Mouse (Mus musculus) lung, postnatal 10 days (tissue): ENCODE measurements at regions not wholly inside any gene's neighbourhood (a gene's known extent, or its start where the extent isn't known, plus 50 kb on each side); places are given as distances from the start of the nearest gene placed in this dataset.

Experiments used
- DNase-seq: peaks from one replicate; pipeline ENCODE4 v3.0.0; 2021

DNA sequence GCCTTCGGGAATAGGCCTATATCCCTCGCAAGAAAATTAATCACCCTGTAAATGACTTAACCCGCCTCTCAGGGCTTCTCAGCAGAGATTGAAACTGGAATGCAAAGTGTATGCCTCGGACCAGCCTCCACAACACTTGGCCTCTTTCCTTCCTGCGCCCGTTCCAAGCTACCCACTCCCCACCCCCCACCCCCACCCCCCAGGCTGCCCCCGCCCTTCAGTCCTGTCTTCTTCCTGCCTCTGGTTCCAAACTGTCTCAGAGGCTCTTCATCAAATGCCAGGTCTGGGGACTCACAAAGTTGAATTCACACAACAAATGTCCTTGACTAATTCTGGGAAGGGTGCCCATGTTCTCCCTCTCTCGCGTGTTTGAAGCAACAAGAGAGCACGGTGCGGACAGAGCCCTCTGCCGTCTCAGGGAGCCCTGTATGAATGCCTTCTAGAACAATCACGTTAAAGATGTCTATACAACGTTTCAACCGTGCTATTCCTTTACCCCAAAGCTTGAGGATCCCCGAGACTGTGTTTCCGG lies 505.3 kb downstream of the Vrk1 start:
- no peak for DNase-seq

DNA sequence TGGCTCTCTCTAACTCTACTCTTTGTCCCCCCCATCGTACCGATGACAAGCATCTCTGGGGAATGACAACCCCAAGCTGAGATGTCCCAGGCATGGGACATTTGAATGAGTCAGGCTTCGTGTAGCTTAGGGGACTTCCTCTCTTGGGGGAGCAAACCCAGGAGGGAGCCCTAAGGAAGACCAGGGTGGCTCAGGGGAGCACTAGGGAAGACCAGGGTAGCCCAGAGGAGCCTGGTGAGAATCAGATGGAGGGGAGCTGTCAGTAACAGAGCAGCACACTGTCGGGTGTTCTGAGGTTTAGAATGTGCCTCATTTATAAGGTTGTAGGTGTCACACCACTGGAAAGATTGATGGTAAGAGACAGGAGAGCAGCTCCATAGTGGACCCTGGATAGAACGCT lies 509.1 kb downstream of the Vrk1 start:
- DNase-seq = no peak

DNA sequence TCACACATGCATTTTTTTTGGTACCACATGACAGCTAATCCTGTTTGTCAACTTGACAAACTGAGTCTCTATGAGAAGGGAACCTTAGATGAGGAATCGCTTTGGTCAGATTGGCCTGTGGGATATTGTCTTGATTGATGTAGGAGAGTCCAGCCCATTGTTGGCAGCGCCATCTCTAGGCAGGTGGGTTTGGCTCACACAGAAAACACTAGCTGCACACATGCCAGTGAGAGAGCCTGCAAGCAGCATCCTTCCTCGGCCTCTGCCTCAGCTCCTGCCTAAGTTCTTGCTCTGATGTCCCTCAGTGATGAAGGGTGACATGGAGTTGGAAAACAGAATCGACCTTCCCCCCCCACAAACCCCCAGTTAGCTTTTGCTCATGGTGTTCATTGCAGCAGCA lies 514.4 kb downstream of the Vrk1 start:
- DNase-seq = no peak

DNA sequence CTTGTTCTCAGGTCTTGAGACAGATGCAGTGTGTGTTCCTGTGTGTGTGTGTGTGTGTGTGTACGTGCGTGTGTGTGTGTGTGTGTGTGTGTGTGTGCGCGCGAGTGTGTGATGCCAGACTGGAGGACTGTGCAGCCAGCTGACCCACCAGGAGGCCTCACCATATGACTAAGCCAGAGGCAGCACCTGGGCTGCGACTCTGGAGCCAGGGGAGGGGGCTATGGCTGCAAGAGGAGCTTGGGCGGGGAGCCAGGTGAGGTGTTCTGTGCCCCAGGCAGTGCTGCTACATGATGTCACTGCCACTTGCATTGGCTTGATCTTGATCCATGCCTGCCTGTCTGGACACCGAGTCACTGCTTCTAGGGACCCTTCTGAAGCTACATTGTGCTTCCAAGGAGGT lies 517.1 kb downstream of the Vrk1 start:
- no peak for DNase-seq

DNA sequence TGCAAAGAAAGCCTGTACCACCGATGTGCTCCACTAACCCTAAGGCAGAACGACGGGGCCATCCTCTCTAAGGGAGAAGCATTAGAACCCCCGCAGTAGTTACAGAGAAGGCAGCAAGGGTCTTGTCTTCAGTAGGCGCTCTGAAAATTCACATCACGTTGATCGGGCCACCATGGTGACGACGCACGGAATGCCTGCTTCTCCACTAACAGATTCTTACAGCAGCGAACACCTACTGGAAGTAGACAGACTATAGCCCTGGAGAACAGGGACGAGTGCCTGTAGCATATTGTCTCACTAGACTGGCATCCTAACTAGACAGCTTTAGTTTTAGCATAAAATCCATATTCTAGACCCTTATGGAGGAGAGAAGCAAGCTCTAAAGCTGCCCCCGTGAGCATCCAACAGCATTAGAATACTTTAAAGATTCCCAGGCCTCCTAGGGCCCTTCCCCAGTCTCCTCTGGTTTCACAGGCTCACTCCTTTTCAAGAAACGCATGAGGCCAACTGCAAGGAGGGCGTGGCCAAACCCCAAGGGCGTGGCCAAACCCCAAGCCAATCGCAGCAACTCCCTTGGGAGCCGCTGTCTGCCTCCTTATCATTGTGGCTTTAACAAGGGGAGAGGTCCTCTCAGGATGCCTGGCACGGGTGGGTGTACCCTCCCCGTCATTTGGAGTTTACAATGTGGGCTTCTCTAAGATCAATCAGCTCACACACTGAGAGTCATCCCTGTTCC lies 517.8 kb downstream of the Vrk1 start:
- no peak for DNase-seq

DNA sequence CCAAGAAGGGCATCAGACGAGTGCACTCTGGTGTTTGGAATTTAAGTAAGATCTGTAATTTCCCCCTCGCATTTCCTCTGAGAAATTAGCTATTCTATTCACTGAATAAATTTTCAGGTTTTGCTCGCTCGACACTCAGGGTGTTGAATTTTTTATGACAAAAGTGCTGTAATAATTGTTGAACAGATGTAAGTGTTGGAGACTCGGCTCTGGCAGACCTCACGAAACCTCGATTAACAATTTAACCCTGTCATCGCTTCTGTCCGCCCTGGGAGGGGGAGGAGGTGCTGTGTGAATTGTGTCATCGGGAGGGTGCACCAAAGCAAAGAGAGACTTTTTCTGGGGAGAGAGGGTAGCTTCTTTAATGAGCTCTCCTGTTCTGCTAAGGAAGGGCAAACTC lies 518.5 kb downstream of the Vrk1 start:
- DNase-seq = no peak

DNA sequence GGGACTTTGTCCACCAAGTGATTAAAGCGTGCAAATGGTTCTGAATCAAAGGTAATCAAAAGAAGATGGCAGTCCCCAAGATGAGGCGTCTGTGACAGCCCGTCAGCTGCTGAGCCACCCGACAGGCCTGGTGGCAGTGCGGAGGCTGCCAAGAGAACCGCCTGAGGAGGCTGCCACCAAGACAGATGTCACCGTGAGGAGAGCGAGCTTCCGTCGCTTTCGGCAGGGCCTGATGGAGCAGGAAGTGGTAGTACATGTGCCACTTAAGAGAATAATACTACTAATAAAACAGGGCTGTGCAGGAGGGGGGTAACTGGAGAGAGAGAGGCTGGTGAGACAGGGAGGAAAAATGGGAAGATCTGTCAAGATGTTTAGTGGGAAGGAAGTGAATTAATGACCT lies 519.1 kb downstream of the Vrk1 start:
- DNase-seq = no peak

DNA sequence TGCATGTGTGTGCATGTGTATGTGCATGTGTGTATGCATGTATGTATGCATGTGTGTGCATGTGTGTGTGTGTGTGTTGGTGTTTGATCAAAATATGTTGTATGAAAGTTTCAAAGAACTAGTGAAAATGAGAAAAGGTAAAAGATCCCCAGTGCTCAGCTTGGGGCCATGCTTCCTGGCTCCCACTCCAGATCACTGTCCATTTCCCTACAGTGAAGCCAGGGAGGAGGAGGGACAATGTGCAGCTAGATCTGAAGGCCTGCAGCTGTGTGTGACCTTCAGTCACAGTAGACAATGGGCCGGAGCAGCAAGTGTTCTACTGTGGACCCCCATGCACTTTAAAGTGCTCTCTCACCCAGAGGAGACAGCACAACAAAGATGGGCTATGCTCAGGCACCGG lies 525.1 kb downstream of the Vrk1 start:
- no peak for DNase-seq

DNA sequence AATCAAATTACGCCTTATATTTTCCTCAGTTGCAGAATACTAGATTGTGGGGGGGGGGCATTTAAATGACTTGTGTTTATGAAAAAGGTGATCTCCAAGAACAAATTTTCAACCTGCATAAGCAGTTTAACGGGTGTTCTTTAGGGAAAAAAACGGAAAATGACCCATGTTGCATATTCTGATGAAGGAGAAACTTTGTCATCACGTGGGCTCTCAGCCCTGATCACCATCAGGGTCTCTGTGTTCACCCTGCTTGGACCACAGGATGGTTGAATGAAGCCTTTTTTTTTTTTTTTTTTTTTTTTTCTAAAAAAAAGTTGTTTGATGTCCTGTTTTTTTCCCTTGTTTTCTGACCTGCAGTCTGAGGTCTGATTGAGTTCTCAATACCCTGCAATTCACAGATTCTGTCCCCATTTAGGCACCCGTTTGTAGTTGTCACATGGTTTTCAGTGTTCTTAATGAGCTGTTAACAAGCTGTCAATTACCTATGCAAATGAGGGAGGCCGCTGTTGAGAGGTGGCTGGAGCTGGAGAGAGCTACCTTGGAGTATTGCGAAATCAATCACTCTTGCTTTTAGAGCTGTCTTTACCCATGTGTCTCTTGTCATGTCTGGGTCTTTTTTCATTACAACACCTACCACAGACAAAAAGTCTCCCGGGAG lies 525.7 kb downstream of the Vrk1 start:
- no peak for DNase-seq

DNA sequence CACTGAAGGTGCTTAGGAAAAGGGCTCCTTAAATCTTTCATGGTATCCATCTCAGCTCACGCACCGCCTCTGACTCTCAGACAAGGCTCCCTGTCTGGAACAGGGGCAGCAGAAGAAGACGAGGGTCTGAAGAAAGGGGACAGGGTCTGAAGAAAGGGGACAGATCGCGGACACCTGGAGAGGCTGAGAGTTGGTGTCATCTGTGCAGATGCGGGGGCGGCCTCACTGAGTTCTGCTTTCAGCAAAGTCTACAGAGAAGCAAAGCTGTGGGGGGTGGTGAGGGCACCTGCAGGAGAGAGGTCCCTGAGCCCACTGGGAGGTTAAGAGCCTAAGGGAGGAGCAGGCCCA lies 526.2 kb downstream of the Vrk1 start:
- no peak for DNase-seq

DNA sequence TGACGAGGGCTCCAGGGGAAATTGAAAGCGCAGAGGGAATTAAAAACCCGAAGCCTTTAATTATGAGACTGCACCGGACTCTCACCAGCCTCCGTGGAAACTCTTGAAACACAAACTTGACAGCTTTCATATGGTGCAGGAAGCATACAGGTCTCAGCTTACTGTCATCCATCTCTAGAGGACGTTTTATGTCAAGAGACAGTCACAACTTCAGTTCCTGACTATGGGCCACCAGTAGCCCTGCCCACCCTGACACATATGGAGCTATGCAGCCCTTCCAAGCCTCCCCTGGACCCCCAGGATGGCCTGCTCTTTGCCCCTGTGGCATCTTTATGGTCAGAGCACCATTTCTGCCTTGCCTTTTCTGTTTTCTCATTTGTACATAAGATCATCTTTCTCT lies 530.0 kb downstream of the Vrk1 start:
- no peak for DNase-seq

DNA sequence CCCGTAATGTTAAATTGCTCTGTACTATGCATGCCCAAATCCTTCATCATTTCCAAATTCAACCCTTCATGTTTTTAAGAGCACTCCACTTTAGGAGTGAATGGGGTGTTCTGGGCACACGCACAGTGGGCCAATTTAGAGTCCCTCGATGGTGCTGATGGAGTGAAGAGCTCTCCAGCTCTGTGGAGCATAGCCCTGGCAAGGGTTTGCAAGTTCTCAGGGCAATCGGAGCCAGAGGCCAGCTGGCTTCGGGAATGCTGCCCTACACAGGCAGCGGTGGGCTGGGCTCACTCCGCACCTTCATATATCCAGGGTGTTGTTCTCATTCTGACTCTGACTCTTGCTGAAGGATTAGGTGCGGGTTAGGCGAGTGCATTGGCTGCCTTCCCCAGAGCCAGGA lies 549.5 kb downstream of the Vrk1 start:
- DNase-seq = no peak

DNA sequence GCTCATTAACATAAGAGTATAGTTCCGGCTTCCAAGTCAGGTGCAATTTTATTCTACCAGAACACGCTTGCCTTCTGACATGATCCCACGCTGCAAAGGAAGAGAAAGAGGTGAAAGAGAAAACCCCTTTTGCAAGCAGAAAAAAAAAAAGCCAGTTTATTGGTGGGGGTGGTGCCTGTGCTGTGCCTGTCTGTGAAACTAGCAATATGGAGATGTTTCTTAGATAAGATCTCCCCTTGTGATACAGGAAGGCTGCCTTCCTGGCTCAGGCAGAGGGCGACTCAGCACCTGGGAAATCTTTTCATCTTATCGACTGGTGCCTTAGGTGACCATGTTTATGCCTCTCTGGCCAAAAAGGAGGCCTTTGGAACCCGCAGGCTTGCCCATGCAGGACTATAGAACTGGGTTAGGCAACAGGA lies 555.2 kb downstream of the Vrk1 start:
- no peak for DNase-seq

DNA sequence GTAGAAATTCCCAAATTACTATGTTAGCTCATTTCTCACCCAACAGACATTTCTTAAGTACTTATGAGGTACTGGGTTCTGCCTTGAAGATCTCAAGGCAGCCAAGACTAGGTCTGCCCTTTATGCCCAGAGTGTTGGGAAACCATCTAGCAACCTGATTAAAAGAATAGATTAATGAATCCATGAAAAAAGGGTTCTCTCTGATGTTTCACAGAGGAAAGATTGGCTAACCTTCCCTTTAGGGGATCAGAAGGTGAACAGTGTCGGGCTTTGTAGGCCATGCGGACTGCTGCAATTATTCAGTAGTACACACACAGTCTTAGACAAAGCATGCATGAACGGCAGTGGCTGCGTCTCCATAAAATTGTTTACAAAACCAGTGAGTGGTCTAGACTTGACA lies 556.3 kb downstream of the Vrk1 start:
- DNase-seq = no peak

DNA sequence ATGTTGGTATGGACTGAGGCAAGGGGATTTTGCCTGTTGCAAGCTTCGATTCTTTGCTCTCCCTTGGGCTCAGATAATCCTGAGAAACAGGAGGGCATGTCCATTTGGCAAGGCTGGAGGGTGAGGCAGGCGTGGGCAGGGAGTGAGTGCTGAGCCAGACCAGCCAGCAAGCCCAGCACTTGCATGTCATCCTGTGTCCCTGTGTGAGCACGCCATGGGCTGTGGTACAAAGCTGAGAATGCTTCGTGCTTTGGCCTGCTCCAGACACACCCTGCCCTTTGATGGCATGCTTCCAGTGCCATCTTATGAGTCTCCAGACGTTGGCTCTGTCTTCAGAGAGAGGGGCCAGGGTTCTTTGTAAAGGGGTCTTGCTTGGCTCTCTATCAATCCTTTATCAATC lies 557.1 kb downstream of the Vrk1 start:
- no peak for DNase-seq

DNA sequence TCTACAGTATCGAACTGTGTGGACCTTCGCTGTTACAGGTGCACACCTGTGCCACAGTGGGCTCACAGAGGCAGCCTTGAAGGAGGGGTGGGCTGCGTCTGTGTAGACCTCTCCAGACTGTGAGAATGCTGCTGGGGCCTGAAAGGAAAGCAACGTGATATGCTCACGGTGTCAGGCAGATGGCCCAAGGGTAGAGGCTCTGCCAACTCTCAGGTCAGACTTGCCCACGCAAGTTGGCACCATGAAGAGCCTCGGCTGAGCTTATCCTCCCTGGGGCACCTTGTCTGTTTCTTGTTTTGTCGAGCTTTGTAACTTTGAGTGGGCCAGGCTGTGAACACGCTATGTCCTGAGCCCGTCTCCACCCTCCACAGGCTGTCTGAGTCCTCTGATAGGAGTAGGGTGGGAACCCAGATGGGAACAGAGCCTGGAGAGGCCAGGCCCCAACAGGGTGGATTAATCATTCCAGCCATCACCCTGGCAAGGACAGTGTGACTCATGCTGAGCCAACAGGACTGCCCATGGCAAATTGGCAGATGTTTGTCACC lies 558.6 kb downstream of the Vrk1 start:
- no peak for DNase-seq

DNA sequence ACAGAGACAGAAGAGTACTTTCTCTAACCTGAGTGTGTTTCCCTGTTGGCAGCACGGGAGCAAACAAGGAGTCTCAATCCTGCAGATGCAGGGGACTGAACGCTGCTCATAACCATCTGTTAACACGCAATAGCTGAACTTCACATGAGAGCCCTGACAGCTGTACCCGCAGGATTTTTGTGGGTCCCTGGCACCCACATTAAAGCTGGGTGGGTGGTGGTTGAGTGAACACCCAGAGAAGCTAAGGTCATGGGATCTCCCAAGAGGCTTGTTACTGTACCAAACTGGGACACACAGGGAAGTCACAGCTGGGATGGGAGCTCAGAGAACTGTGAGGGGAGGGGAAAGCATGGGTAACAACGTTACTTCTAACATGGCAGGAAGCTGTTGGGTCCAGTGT lies 562.9 kb downstream of the Vrk1 start:
- DNase-seq = no peak

DNA sequence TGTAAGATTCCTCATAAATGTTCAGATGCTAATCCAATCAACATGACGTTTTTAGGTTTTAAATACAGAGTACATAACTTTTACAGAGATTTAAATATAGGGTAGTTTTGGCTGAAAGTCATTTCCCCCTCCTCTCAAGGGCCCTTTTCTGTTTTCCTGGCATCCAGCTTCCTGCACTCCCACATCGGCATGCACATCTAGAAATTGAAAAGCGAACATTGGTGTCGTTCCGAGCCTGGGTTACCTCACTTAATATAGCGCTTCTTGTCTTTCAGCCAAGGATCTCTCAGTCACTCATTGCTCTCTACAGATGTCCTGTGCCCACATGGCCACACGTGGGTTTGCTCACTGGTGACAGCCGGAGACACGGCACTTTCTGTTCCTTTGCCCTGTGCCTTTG lies 572.7 kb downstream of the Vrk1 start:
- no peak for DNase-seq

DNA sequence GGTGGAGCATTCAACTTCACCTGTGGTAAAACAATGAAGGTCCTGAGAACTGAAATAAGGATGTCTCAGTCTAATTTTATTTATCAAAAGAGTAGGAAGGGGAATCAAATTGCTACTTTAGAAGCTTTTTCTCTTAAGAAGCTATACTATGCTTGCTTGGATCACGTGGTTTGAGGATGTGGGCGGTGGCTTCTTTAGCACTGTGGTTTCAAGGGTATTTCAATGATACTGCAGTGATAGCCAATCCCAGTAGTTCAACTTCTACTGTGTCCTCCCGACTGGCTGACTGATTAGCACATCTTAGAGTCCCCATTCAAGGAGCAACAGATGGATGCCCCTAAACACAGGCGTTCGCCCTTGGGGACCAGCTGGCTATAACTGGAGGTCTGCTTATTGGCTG lies 575.6 kb downstream of the Vrk1 start:
- no peak for DNase-seq

DNA sequence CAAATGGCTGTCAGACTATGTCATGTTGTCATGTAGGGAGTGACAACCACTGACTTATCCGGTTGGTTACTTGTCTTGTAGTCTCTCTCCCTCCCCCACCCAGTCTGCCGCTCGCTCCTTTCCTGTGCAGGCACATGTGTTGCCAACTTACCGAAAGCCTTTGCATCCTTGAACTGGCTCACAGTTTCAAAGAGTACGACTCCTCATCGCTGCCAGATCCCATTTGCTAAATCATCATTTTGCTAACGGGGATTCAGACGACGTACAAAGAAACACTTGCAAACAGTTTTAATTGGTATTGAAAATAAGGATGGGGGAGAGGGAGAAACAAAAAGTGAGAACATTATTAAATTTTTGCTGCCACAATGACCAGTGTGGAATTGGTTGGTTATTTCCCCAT lies 582.7 kb downstream of the Vrk1 start:
- no peak for DNase-seq

DNA sequence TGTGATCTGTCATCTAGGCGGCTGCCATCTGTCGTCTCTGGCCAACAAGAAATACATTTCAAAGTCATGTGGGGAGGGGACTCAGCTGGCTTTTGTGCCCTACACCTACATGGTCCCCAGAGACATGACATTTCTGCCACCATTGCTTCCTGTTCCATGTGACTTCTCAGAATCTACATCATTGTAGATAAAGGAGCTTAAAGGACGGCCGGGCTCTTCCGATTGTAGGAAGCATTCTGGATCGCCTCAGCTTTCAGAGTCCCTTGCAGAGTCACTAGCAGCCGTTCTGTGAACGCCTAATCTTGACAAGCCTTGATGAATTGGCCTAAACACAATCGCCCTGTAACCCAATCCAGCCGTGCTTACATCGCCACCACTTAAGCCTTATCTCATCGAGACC lies 587.6 kb downstream of the Vrk1 start:
- no peak for DNase-seq

DNA sequence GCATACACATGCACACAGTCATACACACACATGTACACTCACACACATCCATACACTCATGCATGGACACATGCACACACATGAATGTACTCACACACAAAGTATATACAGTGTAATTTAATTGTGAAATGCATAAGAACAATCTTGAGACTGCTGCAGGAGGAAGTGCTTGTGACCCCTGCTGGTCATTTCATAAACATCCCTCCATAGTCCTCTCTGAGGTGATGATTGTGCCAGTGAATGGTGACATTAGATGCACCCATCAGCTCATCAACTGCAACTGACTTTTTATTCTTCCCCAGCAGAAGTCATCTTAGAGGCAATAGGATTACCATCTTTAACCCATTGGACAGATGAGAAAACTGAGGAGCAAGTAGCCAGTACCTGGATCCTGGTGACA lies 597.2 kb downstream of the Vrk1 start:
- DNase-seq = no peak

DNA sequence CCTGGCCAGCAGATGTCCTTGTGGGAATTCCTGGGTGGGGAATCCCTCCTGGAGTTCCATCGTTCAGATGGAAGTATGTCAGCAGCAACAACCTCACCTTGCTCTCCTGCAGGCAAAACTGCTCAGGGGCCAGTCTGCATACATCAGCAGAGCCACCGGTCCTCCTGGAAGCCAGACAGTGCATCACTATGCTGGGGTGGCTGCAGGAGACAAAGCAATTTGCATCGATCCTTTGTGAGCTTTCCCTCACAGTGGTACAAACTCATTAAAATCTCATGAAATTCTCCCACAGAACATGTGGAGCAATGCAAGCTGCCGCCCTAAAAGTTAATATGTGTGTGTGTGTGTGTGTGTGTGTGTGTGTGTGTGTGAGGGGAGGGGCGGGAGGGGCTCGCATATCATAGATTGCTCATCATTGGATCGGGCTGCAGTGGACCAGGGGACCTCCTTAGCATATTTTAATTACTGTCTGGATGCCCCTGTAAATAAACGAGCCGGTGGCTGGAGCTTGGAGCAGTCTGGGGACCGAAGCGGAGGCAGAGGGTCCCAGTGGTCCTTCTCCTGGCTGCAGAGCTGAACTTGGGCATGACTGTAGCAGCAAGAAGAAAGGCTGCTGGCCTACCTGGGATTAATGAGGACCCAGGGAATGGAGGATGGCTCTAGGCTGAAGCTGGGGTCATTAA lies 597.8 kb downstream of the Vrk1 start:
- no peak for DNase-seq

DNA sequence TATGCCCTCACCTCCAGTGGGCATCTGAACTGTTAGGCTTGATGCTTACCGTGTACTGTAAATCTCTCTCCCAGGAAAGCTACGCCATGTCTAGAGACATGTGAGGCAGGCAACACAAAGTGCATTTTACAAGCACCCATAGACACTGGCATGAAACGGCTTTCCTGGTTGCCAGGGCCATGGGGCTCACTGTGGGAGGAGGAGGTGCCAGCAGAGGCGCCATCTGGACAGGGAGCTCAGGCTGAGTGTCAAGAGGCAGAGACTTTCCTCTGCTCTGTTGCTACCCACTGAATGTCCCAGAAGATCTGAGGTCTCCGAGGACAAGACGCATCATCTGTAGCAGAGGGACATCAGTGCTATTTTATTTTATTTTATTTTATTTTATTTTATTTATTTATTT lies 608.7 kb downstream of the Vrk1 start:
- no peak for DNase-seq
